ENCODE assay signal across 27 mouse cellular contexts in the genomic region with DNA sequence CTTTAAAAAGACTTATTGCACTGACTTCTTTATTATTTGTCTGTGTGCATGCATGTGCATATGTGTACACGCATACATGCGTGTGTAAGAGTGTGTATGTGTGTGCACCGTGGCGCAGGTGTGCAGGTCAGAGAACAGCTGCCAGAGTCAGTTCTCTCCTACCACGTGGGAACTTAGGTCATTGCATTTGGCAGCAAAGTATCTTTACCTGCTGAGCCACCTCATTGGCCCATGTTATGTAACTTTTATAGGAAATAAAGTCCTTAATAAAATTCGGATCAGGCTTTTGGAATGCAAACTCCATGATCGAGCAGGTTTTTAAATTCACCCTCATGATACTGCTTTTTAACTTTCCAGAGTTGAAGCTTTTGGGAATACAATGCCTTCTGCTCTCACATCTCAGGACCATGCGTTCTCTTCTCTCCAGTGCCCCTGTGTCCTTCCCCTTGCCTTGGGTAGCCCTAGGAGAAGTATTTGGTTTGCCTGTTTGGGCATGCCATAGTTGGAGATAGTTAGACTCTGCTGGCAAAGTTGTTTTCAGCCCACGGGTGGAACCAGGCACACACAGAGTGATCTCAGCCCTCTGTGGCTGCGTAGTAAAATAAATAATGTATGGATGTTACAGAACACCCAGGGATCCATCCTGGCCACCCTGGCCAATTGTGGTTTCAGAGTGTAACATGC. TPM values are rescaled to one million over a fixed set of nuclear protein-coding genes. Genes with fewer than 3 reads are reported as not detected.
DNase-seq lines count a peak whose midpoint lies in the region; ATAC-seq and TF ChIP-seq lines count a peak whose summit lies in the region.
"Had no signal": no experiment of that assay in that cellular context is flagged by ENCODE, and none has a peak within 500 bp of the region (broad histone marks: within the 10 kb centered on the region; RNA-seq: fewer than 3 reads in every experiment).

No protein-coding gene starts in this region.

- 76% methylated on average over 10 of the region's 10 CpGs for WGBS in embryonic facial prominence, embryonic 13.5 days
- 91% methylated on average over 10 of the region's 10 CpGs for WGBS in embryonic facial prominence, embryonic 10.5 days
- WGBS in kidney, adult 2 months = 51% methylated on average over 10 of the region's 10 CpGs
- 82% methylated on average over 10 of the region's 10 CpGs for WGBS in limb, embryonic 12.5 days
- 87% methylated on average over 10 of the region's 10 CpGs for WGBS in limb, embryonic 10.5 days
- WGBS in limb, embryonic 13.5 days = 57% methylated on average over 10 of the region's 10 CpGs
- 87% methylated on average over 10 of the region's 10 CpGs for WGBS in forebrain, embryonic 16.5 days

- H3K4me3 ChIP-seq in embryonic facial prominence, embryonic 13.5 days = no peak overlapping the region
- no peak overlapping the region for H3K4me3 ChIP-seq in embryonic facial prominence, embryonic 10.5 days
- H3K4me3 ChIP-seq in kidney, adult 2 months (ENCODE audit: insufficient read depth, low read depth, low read length) = no peak overlapping the region
- H3K4me3 ChIP-seq in limb, embryonic 12.5 days (replicated peaks) = no peak overlapping the region
- H3K4me3 ChIP-seq in limb, embryonic 10.5 days = no peak overlapping the region
- H3K4me3 ChIP-seq in limb, embryonic 13.5 days = no peak overlapping the region
- no peak overlapping the region for H3K4me3 ChIP-seq in forebrain, embryonic 16.5 days (replicated peaks; ENCODE audit: low read length)
- H3K4me3 ChIP-seq: embryonic facial prominence, embryonic 15.5 days; forebrain, embryonic 12.5 days; forebrain, embryonic 15.5 days; heart, embryonic 12.5 days had no signal

- ATAC-seq in embryonic facial prominence, embryonic 13.5 days (ENCODE audit: insufficient number of reproducible peaks, insufficient read depth, low FRiP score, low TSS enrichment, low read depth) = no peak
- no peak for ATAC-seq in limb, embryonic 12.5 days (ENCODE audit: insufficient number of reproducible peaks, insufficient read depth, low FRiP score, low TSS enrichment, low read depth)
- ATAC-seq in limb, embryonic 13.5 days (ENCODE audit: low FRiP score, low read depth) = peak; percentile 58; the same call in 1 of the 2 replicates
- ATAC-seq in forebrain, embryonic 16.5 days = no peak
- ATAC-seq: activated CD4-positive, CD25-positive, alpha-beta regulatory T cell, adult 4 months; forebrain, embryonic 15.5 days; hindbrain, postnatal 0 days had no signal

- no peak for TF ChIP-seq CTCF in kidney, adult 2 months (conservative IDR thresholded peaks at IDR 0.05; ENCODE audit: insufficient read depth, insufficient read length, low read depth, low read length)

- no peak for DNase-seq in embryonic facial prominence, embryonic 10.5 days (ENCODE audit: low spot score)
- DNase-seq in kidney, adult 2 months = peak; percentile 59
- no peak for DNase-seq in kidney, adult 18-20 months
- DNase-seq in limb, embryonic 10.5 days (ENCODE audit: low spot score) = no peak
- DNase-seq: adrenal gland, adult 8-10 months; adrenal gland, postnatal 25 days; cerebellum, adult 11-12 months; cerebellum, adult 8-10 months; cerebellum, postnatal 10 days; cerebellum, postnatal 36 days; embryo, embryonic 11 days; gastrocnemius, postnatal 10 days; gastrocnemius, postnatal 36 days; heart, adult 18-20 months; heart, postnatal 14 days; heart, postnatal 4 days had no signal

- no peaks in the 10 kb centered on the region for H3K9me3 ChIP-seq in embryonic facial prominence, embryonic 13.5 days
- no peaks in the 10 kb centered on the region for H3K9me3 ChIP-seq in embryonic facial prominence, embryonic 10.5 days
- no peaks in the 10 kb centered on the region for H3K9me3 ChIP-seq in limb, embryonic 12.5 days
- no peaks in the 10 kb centered on the region for H3K9me3 ChIP-seq in limb, embryonic 10.5 days (replicated peaks)
- H3K9me3 ChIP-seq in limb, embryonic 13.5 days = no peaks in the 10 kb centered on the region
- no peaks in the 10 kb centered on the region for H3K9me3 ChIP-seq in forebrain, embryonic 16.5 days (ENCODE audit: control insufficient read depth, low read length)
- H3K9me3 ChIP-seq: embryonic facial prominence, embryonic 15.5 days; forebrain, embryonic 12.5 days; forebrain, embryonic 15.5 days; heart, embryonic 12.5 days had no signal

- H3K9ac ChIP-seq in embryonic facial prominence, embryonic 13.5 days = no peak overlapping the region
- H3K9ac ChIP-seq in limb, embryonic 12.5 days (replicated peaks) = no peak overlapping the region
- no peak overlapping the region for H3K9ac ChIP-seq in limb, embryonic 13.5 days
- no peak overlapping the region for H3K9ac ChIP-seq in forebrain, embryonic 16.5 days (replicated peaks; ENCODE audit: low read depth, low read length)
- H3K9ac ChIP-seq: embryonic facial prominence, embryonic 15.5 days; forebrain, embryonic 12.5 days; forebrain, embryonic 15.5 days; heart, embryonic 12.5 days; hindbrain, embryonic 14.5 days had no signal

- H3K4me2 ChIP-seq in embryonic facial prominence, embryonic 13.5 days = no peak overlapping the region
- no peak overlapping the region for H3K4me2 ChIP-seq in limb, embryonic 12.5 days
- H3K4me2 ChIP-seq in limb, embryonic 13.5 days (replicated peaks) = peak overlapping the region; percentile 23; the same call in 1 of the 2 replicates
- H3K4me2 ChIP-seq in forebrain, embryonic 16.5 days (ENCODE audit: low read length) = no peak overlapping the region
- H3K4me2 ChIP-seq: embryonic facial prominence, embryonic 15.5 days; forebrain, embryonic 12.5 days; forebrain, embryonic 15.5 days; heart, embryonic 12.5 days; hindbrain, embryonic 14.5 days had no signal

- H3K27me3 ChIP-seq in embryonic facial prominence, embryonic 13.5 days = no peaks in the 10 kb centered on the region
- H3K27me3 ChIP-seq in embryonic facial prominence, embryonic 10.5 days (replicated peaks; ENCODE audit: low read depth, poor library complexity, severe bottlenecking) = no peaks in the 10 kb centered on the region
- H3K27me3 ChIP-seq in kidney, adult 2 months (replicated peaks; ENCODE audit: control insufficient read depth, insufficient read depth, low read length) = no peaks in the 10 kb centered on the region
- H3K27me3 ChIP-seq in limb, embryonic 12.5 days = no peaks in the 10 kb centered on the region
- no peaks in the 10 kb centered on the region for H3K27me3 ChIP-seq in limb, embryonic 10.5 days (ENCODE audit: low read depth, poor library complexity, severe bottlenecking)
- no peaks in the 10 kb centered on the region for H3K27me3 ChIP-seq in limb, embryonic 13.5 days
- no peaks in the 10 kb centered on the region for H3K27me3 ChIP-seq in forebrain, embryonic 16.5 days (replicated peaks; ENCODE audit: control insufficient read depth, insufficient read depth, low read length)
- H3K27me3 ChIP-seq: embryonic facial prominence, embryonic 15.5 days; forebrain, embryonic 12.5 days; forebrain, embryonic 15.5 days had no signal

- H3K4me1 ChIP-seq in embryonic facial prominence, embryonic 13.5 days = peaks cover 50% of the 10 kb centered on the region
- H3K4me1 ChIP-seq in embryonic facial prominence, embryonic 10.5 days = peaks cover 38% of the 10 kb centered on the region
- peaks cover 55% of the 10 kb centered on the region for H3K4me1 ChIP-seq in kidney, adult 2 months (ENCODE audit: control insufficient read depth, insufficient read depth, low read length)
- H3K4me1 ChIP-seq in limb, embryonic 12.5 days (replicated peaks) = peaks cover 30% of the 10 kb centered on the region
- H3K4me1 ChIP-seq in limb, embryonic 10.5 days = peaks cover 11% of the 10 kb centered on the region
- peaks cover 52% of the 10 kb centered on the region for H3K4me1 ChIP-seq in limb, embryonic 13.5 days
- peaks cover 18% of the 10 kb centered on the region for H3K4me1 ChIP-seq in forebrain, embryonic 16.5 days (replicated peaks; ENCODE audit: control insufficient read depth, insufficient read depth, low read length)

- H3K36me3 ChIP-seq in embryonic facial prominence, embryonic 13.5 days = no peaks in the 10 kb centered on the region
- H3K36me3 ChIP-seq in embryonic facial prominence, embryonic 10.5 days (replicated peaks) = no peaks in the 10 kb centered on the region
- no peaks in the 10 kb centered on the region for H3K36me3 ChIP-seq in kidney, adult 2 months (ENCODE audit: control insufficient read depth, insufficient read depth, low read length)
- no peaks in the 10 kb centered on the region for H3K36me3 ChIP-seq in limb, embryonic 12.5 days
- H3K36me3 ChIP-seq in limb, embryonic 10.5 days = no peaks in the 10 kb centered on the region
- H3K36me3 ChIP-seq in limb, embryonic 13.5 days = no peaks in the 10 kb centered on the region
- no peaks in the 10 kb centered on the region for H3K36me3 ChIP-seq in forebrain, embryonic 16.5 days (ENCODE audit: control insufficient read depth, insufficient read depth)
- H3K36me3 ChIP-seq: embryonic facial prominence, embryonic 15.5 days; forebrain, embryonic 12.5 days; forebrain, embryonic 15.5 days; heart, embryonic 12.5 days had no signal

- TF ChIP-seq POLR2A in kidney, adult 2 months (IDR thresholded peaks at IDR 0.05; ENCODE audit: low read depth, low read length) = no peak

- 0 out of 2 replicates have a peak overlapping the region, but pooled peaks have one; percentile 4 for H3K27ac ChIP-seq in embryonic facial prominence, embryonic 13.5 days
- H3K27ac ChIP-seq in embryonic facial prominence, embryonic 10.5 days (replicated peaks) = no peak overlapping the region
- peak overlapping the region; percentile 77 for H3K27ac ChIP-seq in kidney, adult 2 months (ENCODE audit: insufficient read depth, low read depth, low read length)
- H3K27ac ChIP-seq in limb, embryonic 12.5 days = peak overlapping the region; percentile 2; the same call in 1 of the 2 replicates
- H3K27ac ChIP-seq in limb, embryonic 10.5 days = no peak overlapping the region
- H3K27ac ChIP-seq in limb, embryonic 13.5 days = peak overlapping the region; percentile 55
- no peak overlapping the region for H3K27ac ChIP-seq in forebrain, embryonic 16.5 days (ENCODE audit: low read length)
- H3K27ac ChIP-seq: embryonic facial prominence, embryonic 15.5 days; forebrain, embryonic 12.5 days; forebrain, embryonic 15.5 days; hindbrain, embryonic 14.5 days; hindbrain, postnatal 0 days had no signal

RNA-seq across cellular contexts. Expression of a gene that starts 44.7 kb away (rescaled TPM):
- polyA plus RNA-seq in embryonic facial prominence, embryonic 13.5 days (2015; fragmentation: Nextera tagmentation; extraction: Ambion mirVana) = 14.9 and 16.1 TPM in 2 replicates
- polyA plus RNA-seq in embryonic facial prominence, embryonic 10.5 days (2016; fragmentation: Nextera tagmentation; extraction: Ambion mirVana) = 17.0 and 17.4 TPM in 2 replicates
- 14.4 and 15.3 TPM in 2 replicates for polyA plus RNA-seq in kidney, adult 2 months (2012; rRNA removed)
- polyA plus RNA-seq in limb, embryonic 12.5 days (2016; fragmentation: Nextera tagmentation; extraction: Ambion mirVana) = 9.1 and 10.7 TPM in 2 replicates
- polyA plus RNA-seq in limb, embryonic 10.5 days (2016; fragmentation: Nextera tagmentation; extraction: Ambion mirVana) = 7.7 and 7.8 TPM in 2 replicates
- polyA plus RNA-seq in limb, embryonic 13.5 days (2015; fragmentation: Nextera tagmentation; extraction: Ambion mirVana) = 11.4 and 12.8 TPM in 2 replicates
- 30.4 and 33.6 TPM in 2 replicates for polyA plus RNA-seq in forebrain, embryonic 16.5 days (2015; fragmentation: Nextera tagmentation; extraction: Ambion mirVana)

Comparison
In these comparisons a context has a peak if more than half of its experiments do, and no peak if none do; other contexts are left out.
1. H3K27ac ChIP-seq: peak in embryonic facial prominence, embryonic 13.5 days (single experiment), kidney, adult 2 months (single experiment), limb, embryonic 12.5 days (single experiment) and limb, embryonic 13.5 days (single experiment); none in embryonic facial prominence, embryonic 10.5 days (single experiment), limb, embryonic 10.5 days (single experiment) and forebrain, embryonic 16.5 days (single experiment).